Mouse (Mus musculus): ENCODE measurements around the gene Insig1.

Insig1 gene

DNA sequence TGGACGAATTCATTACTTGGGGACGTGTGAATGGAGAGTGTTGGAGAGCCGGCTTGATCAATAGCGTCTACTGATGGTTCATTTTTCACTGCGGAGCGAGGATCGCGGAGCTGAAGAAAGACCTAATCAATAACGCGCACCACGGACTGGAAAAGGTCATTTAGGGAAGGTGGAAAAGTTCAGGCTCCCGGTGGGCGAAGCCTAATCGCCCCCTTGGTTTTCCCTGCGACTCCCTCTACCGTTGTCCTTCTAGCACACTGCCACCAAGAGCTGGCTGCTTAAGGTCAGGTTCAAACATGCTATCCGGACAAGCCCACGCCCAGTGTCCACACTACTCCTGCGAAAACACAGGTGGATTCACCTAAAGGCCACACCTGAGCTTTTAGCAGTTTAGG lies 47.4 kb downstream of the Insig1 start:
- no peak for DNase-seq (ENCODE audit: low spot score)

DNA sequence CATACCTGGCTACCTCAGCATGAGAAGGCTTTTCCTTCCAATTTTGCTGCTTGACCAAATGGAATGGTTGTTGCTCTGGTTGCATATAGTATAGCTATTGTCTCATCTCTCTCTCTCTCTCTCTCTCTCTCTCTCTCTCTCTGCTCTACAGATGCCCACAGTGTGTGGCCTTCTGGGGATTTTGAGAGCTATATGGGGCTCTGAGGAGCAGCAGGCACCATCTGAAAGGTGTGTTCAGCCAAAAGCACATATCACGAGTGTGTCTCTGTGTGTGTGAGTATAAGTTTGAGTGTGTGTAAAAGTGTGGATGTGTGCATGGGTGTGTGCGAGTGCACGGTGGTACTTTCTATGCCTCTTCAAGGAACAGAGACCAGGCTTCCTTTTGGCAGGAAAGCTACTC lies 48.4 kb downstream of the Insig1 start:
- no peak for DNase-seq (ENCODE audit: low spot score)

DNA sequence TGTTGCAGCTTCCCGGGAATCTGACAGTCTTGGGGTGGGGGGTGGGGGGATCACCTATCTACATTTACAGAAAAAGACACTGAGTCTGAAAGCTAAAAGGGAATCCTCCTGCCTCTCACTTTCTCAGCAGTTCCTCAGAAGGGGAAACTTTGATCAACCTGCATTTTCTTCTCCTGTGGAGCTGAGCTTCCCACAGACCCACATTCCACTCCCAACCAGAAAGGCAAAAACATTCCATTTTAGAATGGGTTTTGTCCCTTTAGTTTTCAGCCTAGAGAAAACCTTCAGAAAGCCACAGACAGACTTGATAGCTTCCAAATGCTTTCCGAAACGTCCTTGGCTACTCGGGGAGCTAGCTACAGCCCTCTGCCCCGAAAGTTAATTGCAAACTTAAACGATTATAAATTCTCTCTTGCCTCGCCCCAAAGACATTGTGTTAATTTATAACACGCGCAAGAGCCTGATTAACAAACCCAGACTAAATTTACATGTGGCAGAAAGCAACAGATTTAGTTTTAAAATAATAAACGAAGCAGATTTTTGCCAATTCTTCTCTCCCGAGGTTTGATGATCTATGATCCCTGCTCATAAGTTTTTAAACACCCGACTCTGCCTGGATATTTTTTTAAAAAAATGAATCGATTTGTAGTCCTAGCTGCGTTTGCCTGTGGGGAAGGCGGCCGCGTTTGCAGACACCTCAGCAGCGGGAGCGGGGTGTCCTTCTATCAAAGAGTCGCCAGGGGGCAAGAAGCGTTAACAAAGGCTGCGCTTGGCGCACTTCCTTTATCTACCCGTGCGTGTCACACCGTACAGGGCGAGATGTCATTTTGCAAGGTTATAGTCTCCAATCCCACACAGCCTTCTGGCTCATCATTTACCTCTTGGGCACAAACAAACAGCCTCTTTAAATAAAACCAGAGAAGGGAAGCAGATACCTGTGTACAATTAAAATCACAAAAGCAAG lies 51.6 kb downstream of the Insig1 start:
- peak; percentile 51 for DNase-seq (ENCODE audit: low spot score)

DNA sequence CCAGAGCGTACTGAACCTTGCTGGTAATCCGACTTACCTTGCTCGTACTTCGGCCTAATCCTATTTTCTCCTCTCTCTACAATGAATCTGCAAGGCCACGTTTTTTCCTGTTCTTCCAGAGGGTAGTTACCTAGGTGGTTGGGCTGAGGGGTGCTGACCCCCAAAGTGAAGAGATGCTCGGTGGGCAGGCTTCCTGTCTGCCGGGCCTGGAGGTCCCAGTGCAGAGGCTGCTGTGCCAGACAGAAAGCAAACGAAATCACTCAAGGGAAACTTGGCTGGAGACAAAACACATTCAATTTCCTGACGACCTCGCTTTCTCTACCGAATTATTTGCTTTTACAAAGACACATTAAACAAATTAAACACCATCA lies 52.3 kb downstream of the Insig1 start:
- no peak for DNase-seq (ENCODE audit: low spot score)

DNA sequence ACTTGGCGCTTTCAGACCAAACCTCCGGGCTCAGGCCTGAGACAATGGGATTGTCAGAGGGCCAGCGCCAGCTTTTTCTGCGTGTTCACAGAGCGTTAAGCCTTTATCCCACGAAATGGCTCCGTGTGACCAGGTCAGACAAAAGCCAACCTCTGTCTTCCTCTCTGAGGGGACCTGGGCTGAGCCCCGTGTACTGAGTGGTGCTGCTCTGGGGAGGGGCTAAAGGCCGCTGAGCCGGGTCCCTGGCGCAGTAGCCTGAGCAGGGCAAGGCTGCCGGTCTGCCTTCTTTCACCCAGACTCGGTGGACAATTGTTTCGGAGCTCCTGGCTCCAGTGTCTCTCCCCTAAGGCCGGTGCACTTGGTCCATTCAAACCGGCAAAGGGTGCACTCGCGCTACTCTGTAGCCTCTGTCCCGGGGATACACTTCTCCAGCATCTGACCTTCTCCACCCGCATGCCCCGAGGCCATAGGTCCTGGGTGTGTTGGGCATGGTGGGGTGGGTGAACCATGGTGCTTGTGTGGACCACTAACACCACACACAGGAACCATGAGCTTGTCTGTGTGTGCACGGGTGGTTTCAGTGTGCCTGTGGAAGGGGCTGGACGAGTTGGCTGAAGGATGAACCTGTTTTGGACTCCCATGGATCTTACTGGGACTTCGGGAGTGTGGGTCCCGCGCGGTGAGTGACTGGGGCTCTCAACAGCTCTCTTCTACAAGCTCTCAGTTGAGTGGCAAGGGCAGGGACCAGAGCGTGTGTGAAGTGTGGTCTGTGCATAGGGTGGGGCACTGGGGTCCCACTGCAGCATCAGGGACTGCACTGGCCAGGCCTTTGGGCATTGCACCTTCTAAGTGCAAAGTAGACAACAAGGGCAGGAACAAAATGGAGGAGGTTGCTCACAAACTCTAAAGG lies 53.4 kb downstream of the Insig1 start:
- DNase-seq (ENCODE audit: low spot score), result peak; percentile 12

Data from ovary, postnatal 36 days (tissue).